Mouse (Mus musculus): ENCODE measurements around the gene Nphp1. TPM values are rescaled to one million over a fixed set of nuclear protein-coding genes. Genes with fewer than 3 reads are reported as not detected.
A peak's percentile ranks its signal among the peaks of the same experiment; 100 is the strongest.

Gene Nphp1
- polyA plus RNA-seq, 1 experiment from 2014 or later, result 24.6 TPM

DNA sequence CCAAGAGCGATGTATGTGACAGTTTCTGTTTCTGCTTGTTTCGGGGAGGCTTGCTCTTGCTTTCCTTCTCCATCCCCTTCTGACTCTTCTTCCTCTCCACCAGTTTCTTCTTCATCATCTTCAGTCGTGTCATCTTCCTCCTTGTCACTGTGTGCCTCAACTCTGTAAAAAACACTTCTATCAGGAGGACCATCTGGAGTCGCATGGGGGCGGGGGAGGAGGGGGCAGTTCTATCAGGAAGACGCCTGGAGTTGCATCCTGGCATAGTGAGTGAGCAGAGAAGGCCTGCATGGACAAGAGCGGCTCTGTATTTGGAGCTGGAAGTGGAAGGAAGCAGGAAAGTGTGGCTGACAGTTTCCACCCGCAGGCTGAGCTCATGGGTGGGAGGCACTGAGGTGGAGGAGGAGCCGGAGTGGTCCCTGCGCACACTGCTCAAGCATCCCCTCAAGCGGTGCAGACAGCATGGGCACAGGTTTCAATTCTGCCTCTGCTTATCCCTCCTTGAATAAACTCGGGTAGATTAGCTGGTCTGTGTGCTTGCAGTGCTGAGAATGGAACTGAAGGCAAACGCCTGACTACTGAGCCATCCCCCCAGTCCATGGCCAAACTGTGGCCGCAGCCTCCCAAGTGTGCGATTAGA, 14.6 kb downstream of the Nphp1 start:
- peaks cover 29% of the 10 kb centered on the region for H3K36me3 ChIP-seq
- no peaks in the 10 kb centered on the region for H3K27me3 ChIP-seq (replicated peaks)
- no peaks in the 10 kb centered on the region for H3K4me1 ChIP-seq
- no peak overlapping the region for H3K9ac ChIP-seq
- WGBS, result 45% methylated on average over 15 of the region's 15 CpGs
- H3K9me3 ChIP-seq, result no peaks in the 10 kb centered on the region
- peak overlapping the region; percentile 57 for H3K27ac ChIP-seq
- peak; percentile 74 for ATAC-seq (ENCODE audit: low FRiP score, low read depth)
- peak overlapping the region; percentile 31 for H3K4me2 ChIP-seq (replicated peaks)
- no peak overlapping the region for H3K4me3 ChIP-seq

GRCm38 (mm10) chr2:127761587-127761986, 27.1 kb downstream of the Nphp1 start:
- no peaks in the 10 kb centered on the region for H3K27me3 ChIP-seq (replicated peaks)
- ATAC-seq (ENCODE audit: low FRiP score, low read depth), result no peak
- H3K9ac ChIP-seq, result no peak overlapping the region
- no peaks in the 10 kb centered on the region; the same call in 1 of the 2 replicates for H3K4me1 ChIP-seq
- no peaks in the 10 kb centered on the region for H3K9me3 ChIP-seq
- H3K36me3 ChIP-seq, result peaks cover 28% of the 10 kb centered on the region; the same call in 1 of the 2 replicates
- 93% methylated on average over 5 of the region's 5 CpGs for WGBS
- H3K4me3 ChIP-seq, result no peak overlapping the region
- no peak overlapping the region for H3K27ac ChIP-seq
- no peak overlapping the region for H3K4me2 ChIP-seq (replicated peaks)

- Histone ChIP-seq H3K4me1 (no peaks in the 10 kb centered on the region; the same call in 1 of the 2 replicates), H3K4me2 (replicated peaks) (no peak overlapping the region), H3K9me3 (no peaks in the 10 kb centered on the region), H3K36me3 (peaks cover 28% of the 10 kb centered on the region; the same call in 1 of the 2 replicates), H3K27ac (no peak overlapping the region), H3K9ac (no peak overlapping the region), H3K27me3 (replicated peaks) (no peaks in the 10 kb centered on the region), H3K4me3 (no peak overlapping the region)
- 78% methylated on average over 10 of the region's 10 CpGs for WGBS
- no peak for ATAC-seq (ENCODE audit: low FRiP score, low read depth)
Observed at GRCm38 (mm10) chr2:127760429-127761000, 28.2 kb downstream of the Nphp1 start.

GRCm38 (mm10) chr2:127760014-127760413, 28.7 kb downstream of the Nphp1 start:
- no peak for ATAC-seq (ENCODE audit: low FRiP score, low read depth)
- H3K27me3 ChIP-seq (replicated peaks), result no peaks in the 10 kb centered on the region
- H3K9ac ChIP-seq, result no peak overlapping the region
- H3K36me3 ChIP-seq, result peaks cover 28% of the 10 kb centered on the region; the same call in 1 of the 2 replicates
- H3K4me2 ChIP-seq (replicated peaks), result no peak overlapping the region
- no peaks in the 10 kb centered on the region; the same call in 1 of the 2 replicates for H3K4me1 ChIP-seq
- H3K4me3 ChIP-seq, result no peak overlapping the region
- no peak overlapping the region for H3K27ac ChIP-seq
- 91% methylated on average over 6 of the region's 6 CpGs for WGBS
- H3K9me3 ChIP-seq, result no peaks in the 10 kb centered on the region

- Histone ChIP-seq H3K27ac (no peak overlapping the region), H3K9ac (no peak overlapping the region), H3K4me2 (replicated peaks) (no peak overlapping the region), H3K27me3 (replicated peaks) (no peaks in the 10 kb centered on the region), H3K4me3 (no peak overlapping the region), H3K9me3 (no peaks in the 10 kb centered on the region), H3K36me3 (peaks cover 24% of the 10 kb centered on the region; the same call in 1 of the 2 replicates), H3K4me1 (no peaks in the 10 kb centered on the region; the same call in 1 of the 2 replicates)
- no peak for ATAC-seq (ENCODE audit: low FRiP score, low read depth)
- WGBS, result 86% methylated on average over 5 of the region's 5 CpGs
Observed at GRCm38 (mm10) chr2:127759157-127759880, 29.4 kb downstream of the Nphp1 start.

GRCm38 (mm10) chr2:127757171-127757570, 31.5 kb downstream of the Nphp1 start:
- no peak overlapping the region for H3K9ac ChIP-seq
- H3K4me3 ChIP-seq, result no peak overlapping the region
- H3K4me1 ChIP-seq, result no peaks in the 10 kb centered on the region; the same call in 1 of the 2 replicates
- no peak overlapping the region for H3K4me2 ChIP-seq (replicated peaks)
- peaks cover 18% of the 10 kb centered on the region; the same call in 1 of the 2 replicates for H3K36me3 ChIP-seq
- no peaks in the 10 kb centered on the region for H3K27me3 ChIP-seq (replicated peaks)
- ATAC-seq (ENCODE audit: low FRiP score, low read depth), result no peak
- H3K9me3 ChIP-seq, result no peaks in the 10 kb centered on the region
- WGBS, result 30% methylated on average over 8 of the region's 8 CpGs
- H3K27ac ChIP-seq, result no peak overlapping the region

GRCm38 (mm10) chr2:127754113-127754512, 34.6 kb downstream of the Nphp1 start:
- Histone ChIP-seq H3K4me1 (no peaks in the 10 kb centered on the region; the same call in 1 of the 2 replicates), H3K9ac (no peak overlapping the region), H3K4me3 (no peak overlapping the region), H3K27ac (no peak overlapping the region), H3K27me3 (replicated peaks) (no peaks in the 10 kb centered on the region), H3K4me2 (replicated peaks) (no peak overlapping the region), H3K9me3 (no peaks in the 10 kb centered on the region), H3K36me3 (no peaks in the 10 kb centered on the region)
- no peak for ATAC-seq (ENCODE audit: low FRiP score, low read depth)
- WGBS, result 94% methylated on average over 4 of the region's 4 CpGs

DNA sequence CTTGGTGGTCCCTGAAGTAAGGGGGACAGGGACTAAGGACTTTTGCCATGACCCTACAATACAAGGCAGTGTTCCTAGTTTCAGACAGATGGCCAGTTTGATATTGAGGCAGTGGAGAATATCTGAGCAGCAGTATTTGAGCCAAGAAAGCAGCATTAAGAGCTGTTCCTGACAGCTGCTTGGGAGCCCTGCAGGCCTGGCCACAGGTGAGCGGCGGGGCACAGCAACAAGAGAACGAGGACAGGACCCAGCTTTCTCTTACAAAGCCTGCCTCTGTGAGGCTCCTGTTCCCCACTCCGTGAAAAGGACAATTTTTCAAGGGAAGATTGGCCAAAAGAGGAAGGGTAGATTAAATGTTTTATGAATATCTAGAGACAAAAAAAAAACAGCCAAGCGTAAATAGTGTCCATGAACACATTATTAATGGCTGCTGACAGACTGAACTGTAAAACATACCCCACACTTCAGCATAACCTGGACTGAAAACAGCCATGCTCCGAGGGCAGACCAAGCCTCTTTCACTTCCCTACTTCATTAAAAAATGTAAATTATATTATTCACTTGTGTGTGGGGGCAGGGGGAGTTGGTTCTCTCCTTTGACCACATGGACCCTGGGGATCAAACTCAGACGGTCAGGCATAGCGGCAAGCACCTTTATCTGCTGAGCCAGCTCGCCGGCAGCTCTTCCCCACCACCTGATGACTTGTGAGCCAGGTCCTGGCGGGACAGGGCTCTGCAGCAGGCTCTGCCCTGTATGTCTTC, 36.7 kb downstream of the Nphp1 start:
- Histone ChIP-seq H3K4me1 (no peaks in the 10 kb centered on the region), H3K9ac (no peak overlapping the region), H3K4me2 (replicated peaks) (no peak overlapping the region), H3K4me3 (no peak overlapping the region), H3K9me3 (no peaks in the 10 kb centered on the region), H3K27me3 (replicated peaks) (no peaks in the 10 kb centered on the region), H3K36me3 (no peaks in the 10 kb centered on the region), H3K27ac (no peak overlapping the region)
- 76% methylated on average over 11 of the region's 11 CpGs for WGBS
- no peak for ATAC-seq (ENCODE audit: low FRiP score, low read depth)

GRCm38 (mm10) chr2:127749376-127749775, 39.3 kb downstream of the Nphp1 start:
- Histone ChIP-seq H3K4me2 (replicated peaks) (no peak overlapping the region), H3K27me3 (replicated peaks) (no peaks in the 10 kb centered on the region), H3K27ac (no peak overlapping the region), H3K36me3 (no peaks in the 10 kb centered on the region), H3K9ac (no peak overlapping the region), H3K4me1 (no peaks in the 10 kb centered on the region), H3K4me3 (no peak overlapping the region), H3K9me3 (no peaks in the 10 kb centered on the region)
- ATAC-seq (ENCODE audit: low FRiP score, low read depth), result no peak
- 67% methylated on average over 1 of the region's 1 CpGs for WGBS

DNA sequence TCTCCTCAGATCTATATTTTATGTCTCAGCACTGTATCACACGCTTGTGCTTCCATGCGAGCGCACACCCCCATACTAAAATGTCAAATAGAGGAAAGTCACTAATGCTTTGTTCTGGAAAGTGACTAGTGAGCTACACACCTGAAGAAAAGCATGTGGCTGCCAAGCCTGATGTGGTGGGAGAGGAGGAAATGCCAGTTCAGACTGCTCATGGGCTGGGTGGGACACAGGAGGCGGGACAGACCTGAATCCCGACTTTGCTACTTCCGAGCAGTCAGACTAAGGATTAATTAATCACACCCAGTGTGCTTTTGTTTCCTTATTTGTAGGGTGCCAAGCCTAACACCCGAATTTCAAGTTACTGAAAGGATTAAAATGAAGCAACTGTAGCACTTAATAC, 40.4 kb downstream of the Nphp1 start:
- H3K4me2 ChIP-seq (replicated peaks), result no peak overlapping the region
- no peaks in the 10 kb centered on the region for H3K4me1 ChIP-seq
- H3K9me3 ChIP-seq, result no peaks in the 10 kb centered on the region
- no peak for ATAC-seq (ENCODE audit: low FRiP score, low read depth)
- 74% methylated on average over 7 of the region's 7 CpGs for WGBS
- no peak overlapping the region for H3K27ac ChIP-seq
- H3K27me3 ChIP-seq (replicated peaks), result no peaks in the 10 kb centered on the region
- H3K9ac ChIP-seq, result no peak overlapping the region
- no peak overlapping the region for H3K4me3 ChIP-seq
- no peaks in the 10 kb centered on the region for H3K36me3 ChIP-seq

DNA sequence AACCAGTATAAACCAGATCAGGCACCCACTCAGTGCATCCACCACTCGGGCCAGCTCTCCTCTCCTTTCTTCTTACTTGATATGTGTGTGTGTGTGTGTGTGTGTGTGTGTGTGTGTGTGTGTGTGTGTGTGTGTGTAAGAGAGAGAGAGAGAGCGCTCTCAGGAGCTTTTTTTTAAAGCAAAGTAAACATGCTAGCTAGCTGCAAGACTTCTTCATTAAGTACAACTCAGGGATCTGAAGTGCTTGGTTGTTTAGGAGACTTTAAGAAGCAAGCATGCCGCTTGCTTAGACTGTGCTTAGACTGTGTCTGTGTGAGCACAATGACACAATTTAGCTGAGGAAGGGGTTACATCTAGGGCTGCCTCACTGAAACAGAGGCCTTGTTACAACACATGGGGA, 46.1 kb downstream of the Nphp1 start:
- H3K9me3 ChIP-seq, result no peaks in the 10 kb centered on the region
- no peaks in the 10 kb centered on the region for H3K4me1 ChIP-seq
- H3K4me2 ChIP-seq (replicated peaks), result no peak overlapping the region
- no peak overlapping the region for H3K27ac ChIP-seq
- H3K4me3 ChIP-seq, result no peak overlapping the region
- no peak for ATAC-seq (ENCODE audit: low FRiP score, low read depth)
- H3K9ac ChIP-seq, result no peak overlapping the region
- no peaks in the 10 kb centered on the region for H3K27me3 ChIP-seq (replicated peaks)
- 89% methylated on average over 3 of the region's 3 CpGs for WGBS
- no peaks in the 10 kb centered on the region; the same call in 1 of the 2 replicates for H3K36me3 ChIP-seq
